Mouse (Mus musculus) megakaryocyte progenitor cell, adult 5-6 weeks (primary cell): ENCODE results near the gene Cldn6. TPM values are rescaled to one million over a fixed set of nuclear protein-coding genes. Genes with fewer than 3 reads are reported as not detected.

Experiments used
- ATAC-seq: replicated peaks from 2 replicates; pipeline ENCODE4 v1.8.0; 2016; ENCODE audit warnings: mild to moderate bottlenecking, moderate TSS enrichment, inconsistent platforms; ENCODE audit not compliant: poor library complexity
- total RNA-seq, 2 experiments: library from RNA; stranded (forward) in 1 of 2; stranded (reverse) in 1 of 2; fragments of 157-497, 149-512 nt in 1 of 2; fragments of 200-1000 nt in 1 of 2; gene quantifications; 2 replicates each; pipeline versions ENCODE4 v1.2.3 to v1.2.4; 2015 to 2017

Gene Cldn6
- not detected in 2 replicates for total RNA-seq (2015)
- not detected in 2 replicates for total RNA-seq (2017)

GRCm38 (mm10) chr17:23679127-23679835 lies at the start of gene Cldn6:
Gene Cldn6, plus strand, starts transcription at chr17:23679249.
- no peak for ATAC-seq

- ATAC-seq, result peak; percentile 98
Observed at GRCm38 (mm10) chr17:23630195-23631020, 48.6 kb upstream of the Cldn6 start.

- no peak for ATAC-seq
Observed at GRCm38 (mm10) chr17:23631241-23631640, 47.8 kb upstream of the Cldn6 start.

GRCm38 (mm10) chr17:23644613-23645495 lies 34.2 kb upstream of the Cldn6 start, which contains the start of gene Mmp25:
Gene Mmp25, minus strand, starts transcription at chr17:23645277.
- peak; percentile 79 for ATAC-seq

- no peak for ATAC-seq
Observed at GRCm38 (mm10) chr17:23645894-23646293, 33.2 kb upstream of the Cldn6 start.

- ATAC-seq, result no peak
Observed at GRCm38 (mm10) chr17:23651363-23651762, 27.7 kb upstream of the Cldn6 start.

GRCm38 (mm10) chr17:23653324-23653723 lies 25.7 kb upstream of the Cldn6 start:
- ATAC-seq, result 0 out of 2 replicates have a peak, but pooled peaks have one; percentile 45

- ATAC-seq, result peak; percentile 33; the same call in 1 of the 2 replicates
Observed at GRCm38 (mm10) chr17:23654001-23654400, 25.0 kb upstream of the Cldn6 start.

- peak; percentile 68 for ATAC-seq
Observed at GRCm38 (mm10) chr17:23654410-23654809, 24.6 kb upstream of the Cldn6 start.

- no peak for ATAC-seq
Observed at GRCm38 (mm10) chr17:23658450-23658849, 20.6 kb upstream of the Cldn6 start.

- peak; percentile 52 for ATAC-seq
Observed at GRCm38 (mm10) chr17:23660117-23660875, 18.8 kb upstream of the Cldn6 start, which contains the start of gene Bicdl2. Gene Bicdl2, plus strand, starts transcription at chr17:23660506.

- peak; percentile 45; the same call in 1 of the 2 replicates for ATAC-seq
Observed at GRCm38 (mm10) chr17:23660876-23661200, 18.2 kb upstream of the Cldn6 start.

GRCm38 (mm10) chr17:23661526-23661925 lies 17.5 kb upstream of the Cldn6 start:
- peak; percentile 33 for ATAC-seq

GRCm38 (mm10) chr17:23664556-23665021 lies 14.5 kb upstream of the Cldn6 start:
- peak; percentile 74 for ATAC-seq

GRCm38 (mm10) chr17:23665511-23665910 lies 13.5 kb upstream of the Cldn6 start:
- ATAC-seq, result no peak

- no peak for ATAC-seq
Observed at GRCm38 (mm10) chr17:23670516-23671074, 8.5 kb upstream of the Cldn6 start.

- no peak for ATAC-seq
Observed at GRCm38 (mm10) chr17:23671519-23671918, 7.5 kb upstream of the Cldn6 start.

- ATAC-seq, result no peak
Observed at GRCm38 (mm10) chr17:23672761-23673160, 6.3 kb upstream of the Cldn6 start.

- ATAC-seq, result peak; percentile 77
Observed at GRCm38 (mm10) chr17:23673424-23674073, 5.5 kb upstream of the Cldn6 start, which contains the start of the genes Hcfc1r1 and Thoc6. Gene Hcfc1r1, plus strand, starts transcription at chr17:23673596. Gene Thoc6, minus strand, starts transcription at chr17:23673882.
